Comparison of ENCODE assay signal across 32 mouse cellular contexts in the genomic region with DNA sequence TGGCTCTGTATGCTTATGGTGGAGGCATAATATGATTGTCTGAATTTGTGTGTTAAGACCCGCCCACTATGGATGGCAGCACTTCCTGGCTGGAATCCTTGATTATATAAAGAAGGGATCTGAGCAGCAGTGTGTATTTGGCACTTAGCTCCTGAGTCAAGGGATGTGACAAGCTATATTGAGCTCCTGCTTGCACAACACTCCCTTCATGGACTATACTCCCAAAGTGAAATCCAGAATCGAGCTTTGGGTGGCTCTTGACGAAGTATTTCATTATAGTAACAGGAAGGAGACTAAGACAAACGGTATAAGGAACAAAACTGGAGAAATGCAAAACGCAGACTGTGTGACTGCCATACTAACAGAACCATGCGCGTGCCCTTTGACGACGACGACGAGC.
DNase-seq lines count a peak whose midpoint lies in the region; ATAC-seq and TF ChIP-seq lines count a peak whose summit lies in the region.
"Had no signal": no experiment of that assay in that cellular context is flagged by ENCODE, and none has a peak within 500 bp of the region (broad histone marks: within the 10 kb centered on the region; RNA-seq: fewer than 3 reads in every experiment).

No protein-coding gene starts in this region.

- intact Hi-C loops in left cerebral cortex, postnatal 4 days (cut with DNase I), result no loop called here

- H3K4me3 ChIP-seq in testis, adult 2 months (ENCODE audit: control insufficient read depth, low read depth, low read length), result peak overlapping the region; percentile 86
- H3K4me3 ChIP-seq: forebrain, embryonic 13.5 days; heart, embryonic 10.5 days; heart, embryonic 15.5 days; hindbrain, embryonic 12.5 days; intestine, embryonic 15.5 days; liver, embryonic 12.5 days; megakaryocyte, embryonic 14.5 days; midbrain, embryonic 12.5 days; myocyte; neural tube, embryonic 12.5 days had no signal

- H3K27me3 ChIP-seq in testis, adult 2 months (ENCODE audit: control insufficient read depth, insufficient read depth, low read length), result no peaks in the 10 kb centered on the region
- H3K27me3 ChIP-seq: CH12.LX; forebrain, embryonic 13.5 days; heart, embryonic 15.5 days; hindbrain, embryonic 12.5 days; intestine, embryonic 15.5 days; liver, embryonic 12.5 days; megakaryocyte, embryonic 14.5 days; midbrain, embryonic 12.5 days; neural tube, embryonic 12.5 days had no signal

- H3K4me1 ChIP-seq in testis, adult 2 months (ENCODE audit: control insufficient read depth, insufficient read depth, low read length), result peaks cover 3% of the 10 kb centered on the region; the same call in 1 of the 2 replicates
- H3K4me1 ChIP-seq: heart, embryonic 15.5 days; hindbrain, embryonic 12.5 days; liver, embryonic 12.5 days; megakaryocyte, embryonic 14.5 days; midbrain, embryonic 12.5 days; neural tube, embryonic 12.5 days had no signal

- no peak for TF ChIP-seq CTCF in testis, adult 2 months (IDR thresholded peaks at IDR 0.05; ENCODE audit: control insufficient read depth, insufficient read depth, insufficient replicate concordance, low read depth, low read length)

- 0 out of 2 replicates have a peak, but pooled peaks have one; percentile 22 for ATAC-seq in cerebellum, adult (ENCODE audit: insufficient number of reproducible peaks, low FRiP score, low TSS enrichment)
- ATAC-seq: activated CD4-positive, CD25-positive, alpha-beta regulatory T cell, adult 4 months; forebrain, embryonic 13.5 days; hindbrain, postnatal 0 days; intestine, embryonic 15.5 days; liver, embryonic 12.5 days; liver, postnatal 0 days had no signal

- no peak for TF ChIP-seq POLR2A in testis, adult 2 months (IDR thresholded peaks at IDR 0.05; ENCODE audit: control insufficient read depth, low read depth, low read length)

- H3K27ac ChIP-seq in testis, adult 2 months (ENCODE audit: control insufficient read depth, insufficient read depth, low read depth, low read length), result no peak overlapping the region
- H3K27ac ChIP-seq: forebrain, embryonic 13.5 days; heart, embryonic 10.5 days; heart, embryonic 15.5 days; hindbrain, embryonic 12.5 days; hindbrain, postnatal 0 days; intestine, embryonic 15.5 days; liver, embryonic 12.5 days; midbrain, embryonic 12.5 days; neural tube, embryonic 12.5 days had no signal

- H3K36me3 ChIP-seq in testis, adult 2 months (ENCODE audit: control insufficient read depth, insufficient read depth, low read length), result no peaks in the 10 kb centered on the region
- H3K36me3 ChIP-seq: heart, embryonic 10.5 days; heart, embryonic 15.5 days; hindbrain, embryonic 12.5 days; intestine, embryonic 15.5 days; liver, embryonic 12.5 days; midbrain, embryonic 12.5 days; neural tube, embryonic 12.5 days had no signal

- DNase-seq in cerebellum, adult 18-20 months, result no peak
- DNase-seq in left cerebral cortex, adult 11 months (ENCODE audit: low spot score), result peak; percentile 55
- no peak for DNase-seq in left cerebral cortex, postnatal 4 days
- DNase-seq in testis, postnatal 10 days (ENCODE audit: low spot score), result no peak
- DNase-seq in ovary, adult 18-20 months (ENCODE audit: low spot score), result no peak
- DNase-seq in layer of hippocampus, adult 18-20 months (ENCODE audit: low spot score in 2 of 2), result no peak
- DNase-seq: adrenal gland, adult 2 months; adrenal gland, postnatal 36 days; cerebellum, adult 9-10 months; cerebellum, postnatal 36 days; gastrocnemius, postnatal 14 days; heart, postnatal 36 days; kidney, postnatal 14 days; liver, postnatal 0 days; lung, postnatal 4 days; thymus, adult 18-20 months; thymus, postnatal 25 days had no signal
